Mouse (Mus musculus): ENCODE results near the gene Gjb3.

Gene Gjb3

DNA sequence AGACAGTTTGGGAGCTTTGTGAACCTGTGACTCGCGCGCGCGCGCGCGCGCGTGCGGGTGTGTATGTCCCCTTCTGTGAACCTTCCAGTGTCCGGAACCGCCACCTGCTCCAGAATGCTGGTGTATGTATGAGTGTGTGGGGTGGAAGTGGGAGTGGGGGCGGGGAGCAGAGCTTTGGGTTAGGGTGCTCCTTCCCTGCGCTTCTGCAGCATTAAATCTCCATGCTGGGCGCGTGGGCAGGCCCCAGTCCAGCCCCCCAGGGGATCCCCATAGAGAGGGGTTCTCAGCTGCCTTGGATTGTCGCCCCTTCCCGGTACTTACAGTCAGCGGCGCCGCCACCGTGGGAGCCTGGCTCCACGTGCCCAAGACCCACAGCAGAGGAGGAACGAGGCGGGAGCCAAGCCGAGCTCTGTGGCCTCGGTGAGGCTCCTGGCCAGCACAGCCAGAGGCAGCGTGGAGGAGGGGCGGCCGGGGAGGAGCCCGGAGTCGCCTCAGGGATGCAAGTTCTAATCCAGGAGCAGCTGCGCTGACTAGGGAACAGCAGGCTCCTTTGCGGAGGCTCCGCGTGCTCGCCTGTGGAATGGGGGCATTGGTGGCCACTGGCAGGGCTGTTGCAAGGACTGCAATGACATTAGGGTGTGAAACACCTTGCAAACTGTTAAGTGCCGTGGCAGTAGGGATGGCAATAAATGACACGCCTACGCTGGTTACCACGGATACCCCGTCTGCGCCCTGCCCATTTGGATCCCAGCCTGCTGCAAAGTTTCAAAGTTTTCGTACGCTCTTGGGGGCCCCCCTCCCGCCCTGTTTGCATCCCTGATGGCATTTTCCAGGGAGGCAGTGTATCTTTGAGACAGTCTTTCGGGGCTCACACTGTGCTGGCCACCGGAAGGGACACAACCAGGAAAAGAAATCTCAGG lies at the start of gene Gjb3:
Gjb3 (minus strand) TSS at position 664 of the 920 bp plus-strand sequence.
- no peak for DNase-seq

DNA sequence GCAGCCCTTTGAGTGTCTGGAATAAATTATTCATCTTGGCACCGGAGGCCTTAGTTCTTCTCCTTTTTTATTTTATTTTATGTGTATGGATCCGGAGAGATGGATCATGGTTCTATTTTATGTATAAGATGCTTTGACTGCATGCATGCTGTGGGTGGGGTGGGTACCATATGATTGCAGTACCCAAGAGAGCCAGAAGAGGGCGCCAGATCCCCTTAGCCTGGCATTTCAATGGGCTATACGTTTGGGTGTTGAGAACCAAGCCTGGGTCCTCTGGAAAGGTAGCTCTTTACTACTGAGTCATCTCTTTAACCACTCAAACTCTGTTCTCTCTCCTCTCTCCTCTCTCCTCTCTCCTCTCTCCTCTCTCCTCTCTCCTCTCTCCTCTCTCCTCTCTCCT lies 46.7 kb upstream of the Gjb3 start:
- DNase-seq: no peak

DNA sequence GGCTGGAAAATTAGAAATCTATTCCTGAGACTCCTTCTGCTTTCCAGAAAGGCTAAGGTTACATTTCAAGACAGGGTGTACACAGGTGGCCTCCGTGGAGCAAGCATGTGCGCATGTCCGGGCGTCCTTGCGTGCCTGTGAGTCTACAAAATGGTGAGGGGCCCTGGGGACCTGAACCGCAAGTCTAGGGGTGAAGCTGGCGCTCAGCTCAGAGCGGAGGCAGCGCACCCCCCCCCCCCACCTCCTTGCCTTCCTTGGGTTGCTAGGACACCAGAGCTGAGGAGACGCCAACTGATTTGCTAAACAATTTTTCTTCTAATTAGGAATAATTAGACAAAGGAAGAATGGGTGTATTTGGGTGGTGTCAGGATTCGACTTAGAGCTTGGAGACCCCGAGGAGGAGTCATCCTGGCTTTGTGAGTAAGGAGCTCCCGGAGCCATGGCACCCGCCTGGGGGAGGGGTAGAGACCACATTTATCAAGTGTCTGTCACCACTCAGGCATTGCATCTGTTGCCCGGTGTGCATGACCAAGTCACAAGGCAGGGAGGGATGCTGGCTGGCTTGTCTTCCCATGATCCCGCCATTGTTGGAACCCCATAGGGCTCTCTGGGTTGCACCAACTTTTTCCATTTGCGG lies 45.0 kb upstream of the Gjb3 start:
- DNase-seq: no peak

DNA sequence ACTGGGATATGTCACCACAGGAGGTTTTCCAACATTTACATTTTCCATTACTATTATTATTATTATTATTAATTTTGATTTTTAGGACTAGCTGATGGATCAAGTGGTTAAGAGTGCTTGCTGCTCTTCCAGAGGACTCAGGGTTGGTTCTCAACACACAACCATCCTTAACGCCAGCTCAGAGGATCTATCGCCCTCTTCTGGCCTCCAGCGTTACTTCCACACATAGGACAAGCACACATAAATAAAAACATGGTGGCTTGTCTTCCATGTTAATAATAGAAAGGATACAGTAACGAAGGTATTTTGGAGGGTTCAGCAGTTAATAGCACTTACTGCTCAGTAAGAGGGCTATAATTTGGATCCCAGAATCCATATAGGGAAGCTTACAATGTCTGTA lies 44.0 kb upstream of the Gjb3 start:
- DNase-seq: no peak

DNA sequence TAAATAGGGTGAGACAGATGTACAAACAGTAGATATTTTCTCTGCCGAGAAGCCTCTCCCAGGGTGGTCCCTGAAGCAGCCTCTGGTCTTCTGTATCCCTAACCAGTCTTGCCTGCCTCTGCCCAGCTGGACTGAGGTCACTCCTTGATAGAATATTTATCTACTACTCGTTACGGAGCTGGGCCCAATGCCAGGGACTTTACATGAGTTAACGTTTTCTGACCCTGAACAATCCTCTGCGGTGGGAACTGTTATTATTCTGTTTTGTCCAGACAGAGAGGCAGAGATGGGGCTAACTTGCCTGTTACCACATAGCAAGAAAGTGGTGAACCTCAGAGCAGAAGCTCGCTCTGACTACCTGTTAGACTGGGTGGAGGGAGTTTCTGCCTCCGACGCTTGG lies 42.8 kb upstream of the Gjb3 start:
- DNase-seq: no peak

DNA sequence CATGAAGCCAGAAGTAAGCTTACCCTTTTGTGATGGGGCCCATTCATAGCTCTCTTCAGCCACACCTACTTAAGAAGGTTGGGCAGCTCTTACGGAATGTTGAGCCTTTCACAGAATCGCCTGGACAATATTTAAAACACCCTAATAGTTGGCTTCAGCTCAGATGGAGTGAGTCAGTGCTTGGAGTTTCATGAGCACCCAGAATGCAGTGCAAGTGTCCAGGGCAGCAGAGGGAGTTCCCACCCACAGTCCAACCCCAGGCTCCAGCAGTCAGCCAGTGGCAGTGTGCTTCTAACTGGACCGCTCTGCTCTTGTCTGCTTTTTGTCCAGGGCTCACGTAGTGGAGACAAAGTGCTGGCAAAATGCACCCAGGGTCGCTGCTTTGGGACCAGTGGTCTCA lies 40.9 kb upstream of the Gjb3 start:
- DNase-seq: no peak

DNA sequence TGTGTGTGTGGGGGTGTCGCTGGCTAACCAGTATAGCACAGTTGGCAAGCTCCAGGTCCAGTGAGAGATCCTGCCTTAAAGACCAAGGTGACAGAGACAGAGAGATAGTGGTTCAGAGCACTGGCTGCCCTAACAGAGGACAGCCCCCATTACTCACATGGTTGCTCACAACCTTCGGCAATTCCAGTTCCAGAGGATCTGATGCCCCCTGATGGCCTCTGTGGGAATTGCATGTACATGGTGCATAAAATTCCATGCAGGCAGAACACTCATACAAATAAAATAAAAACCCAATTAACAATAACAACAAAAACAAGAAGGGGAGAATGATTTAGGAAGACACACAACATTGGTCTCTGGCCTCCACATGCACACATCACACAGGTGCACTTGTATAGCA lies 39.8 kb upstream of the Gjb3 start:
- no peak for DNase-seq

DNA sequence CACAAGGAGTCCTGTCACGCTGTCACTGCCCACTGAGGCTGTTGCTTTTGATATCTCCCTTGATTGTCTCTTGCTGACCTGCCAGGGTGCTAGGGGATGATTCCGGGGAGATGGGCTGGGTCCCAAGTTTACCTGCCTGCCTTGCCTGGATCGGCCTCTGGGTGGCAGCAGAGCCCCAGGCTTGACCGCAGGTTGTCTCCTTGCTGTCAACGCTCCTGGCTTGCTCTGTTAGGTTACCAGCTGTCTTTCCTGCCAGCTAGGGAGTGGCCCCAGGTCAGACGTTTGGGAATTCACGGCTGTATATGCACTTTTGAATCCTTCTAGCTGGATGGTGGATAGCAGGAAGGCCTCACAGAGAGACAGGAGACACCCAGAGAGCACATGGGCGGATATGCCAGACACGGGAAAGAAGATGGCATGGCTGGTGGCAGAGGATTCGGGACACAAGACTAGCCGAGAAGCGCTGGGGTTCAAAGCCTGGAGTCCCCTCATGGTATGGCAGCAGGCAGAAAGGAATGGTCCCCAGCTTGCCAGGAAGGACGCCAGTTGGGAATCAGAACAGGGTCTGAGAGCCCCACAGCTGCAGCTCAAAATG lies 37.8 kb upstream of the Gjb3 start:
- peak; percentile 53 for DNase-seq

DNA sequence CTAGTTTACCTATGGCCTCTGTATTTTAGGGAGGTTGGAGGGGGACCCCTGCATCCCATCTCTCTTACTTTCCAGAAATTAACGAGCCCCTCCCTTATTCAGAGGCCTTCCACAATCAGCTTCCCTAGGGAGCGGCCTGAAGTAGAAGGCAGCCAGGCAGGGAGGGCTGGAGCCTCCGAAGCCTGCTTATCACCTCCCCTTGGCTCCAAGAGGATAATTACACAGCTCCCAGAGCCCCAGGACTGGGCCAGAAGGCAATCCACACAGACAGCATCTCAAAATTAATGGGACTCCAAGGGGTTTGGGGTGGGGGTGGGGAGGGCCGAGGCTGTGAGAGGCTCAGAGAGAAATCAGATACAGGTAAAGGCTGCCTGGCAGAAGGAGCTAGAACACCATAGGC lies 35.2 kb upstream of the Gjb3 start:
- no peak for DNase-seq

DNA sequence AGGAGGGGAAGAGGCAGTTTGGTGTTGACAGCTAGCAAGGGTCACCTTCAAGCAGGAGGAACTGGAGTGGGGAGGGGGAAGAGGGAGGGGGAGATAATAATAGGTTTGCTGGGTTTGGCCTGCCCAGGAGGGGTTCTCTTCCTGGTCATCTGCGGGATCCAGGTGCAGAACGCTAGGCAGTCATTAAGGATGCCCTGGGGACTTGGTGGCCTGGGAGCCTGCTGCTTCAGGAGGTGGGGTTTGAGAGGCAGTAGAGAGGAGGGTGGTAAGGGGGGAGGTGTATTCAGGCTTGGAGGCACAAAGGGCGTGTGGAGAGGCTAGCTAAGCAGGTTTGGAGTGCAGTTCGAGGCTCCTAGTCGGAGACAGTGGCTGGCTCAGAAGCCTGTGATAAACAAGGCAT lies 34.8 kb upstream of the Gjb3 start:
- DNase-seq: no peak

DNA sequence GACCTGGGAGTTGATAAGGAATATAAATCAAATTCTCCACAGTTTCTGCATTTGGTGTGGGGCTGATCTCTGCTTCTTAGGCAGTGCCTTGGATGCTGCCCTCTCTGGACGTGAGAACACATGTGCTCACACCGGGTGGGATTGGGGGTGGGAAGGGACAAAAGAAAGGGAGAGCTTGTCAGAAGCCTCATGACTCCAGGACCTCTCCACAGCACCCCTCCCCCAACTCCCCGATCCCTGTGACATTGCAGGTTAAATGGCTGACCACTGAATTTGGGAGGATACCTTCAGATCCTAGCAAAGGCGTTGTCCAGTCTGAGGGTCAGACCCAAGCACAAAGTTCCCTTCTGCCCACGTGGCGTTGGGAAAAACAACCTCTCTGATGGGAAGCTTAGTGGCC lies 33.8 kb upstream of the Gjb3 start:
- no peak for DNase-seq

DNA sequence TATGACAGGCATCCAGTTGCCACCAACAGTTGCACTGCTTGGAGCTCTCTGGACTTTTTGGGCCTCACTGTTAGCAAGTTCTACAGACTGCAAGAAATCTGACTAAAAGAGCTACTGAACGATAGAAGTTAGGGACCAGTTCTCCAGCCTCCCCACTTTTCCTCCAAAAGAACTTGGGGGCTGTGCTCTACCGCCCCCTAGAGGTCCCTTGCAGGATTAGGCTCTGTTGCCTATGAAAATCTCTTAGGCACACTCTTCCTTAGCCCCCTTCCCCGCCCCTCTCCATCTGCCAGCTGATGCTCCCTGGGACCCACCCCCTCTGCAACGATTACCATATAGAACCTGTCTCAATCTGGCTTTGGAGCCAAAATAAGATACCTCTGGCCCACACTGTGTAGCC lies 32.7 kb upstream of the Gjb3 start:
- DNase-seq: no peak

DNA sequence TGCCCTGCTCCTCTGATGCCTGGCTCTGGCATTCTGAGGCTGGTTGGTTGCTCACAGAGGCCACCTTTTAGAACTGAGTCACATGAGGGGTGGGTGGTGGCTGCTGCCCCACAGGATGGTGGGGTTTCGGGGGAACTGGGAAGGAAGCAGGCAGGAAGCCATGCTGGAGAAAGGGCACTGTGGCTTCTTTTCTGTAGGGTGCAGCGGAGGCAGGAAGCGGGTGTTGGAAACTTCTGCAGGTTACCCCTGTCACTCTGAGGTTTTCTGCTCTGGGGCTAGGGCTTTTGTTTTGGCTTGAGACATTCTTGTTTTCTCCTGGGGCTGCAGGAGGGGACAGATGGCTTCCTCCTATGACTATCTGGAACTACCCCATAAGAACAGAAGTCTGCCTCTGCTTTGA lies 31.9 kb upstream of the Gjb3 start:
- DNase-seq: no peak

DNA sequence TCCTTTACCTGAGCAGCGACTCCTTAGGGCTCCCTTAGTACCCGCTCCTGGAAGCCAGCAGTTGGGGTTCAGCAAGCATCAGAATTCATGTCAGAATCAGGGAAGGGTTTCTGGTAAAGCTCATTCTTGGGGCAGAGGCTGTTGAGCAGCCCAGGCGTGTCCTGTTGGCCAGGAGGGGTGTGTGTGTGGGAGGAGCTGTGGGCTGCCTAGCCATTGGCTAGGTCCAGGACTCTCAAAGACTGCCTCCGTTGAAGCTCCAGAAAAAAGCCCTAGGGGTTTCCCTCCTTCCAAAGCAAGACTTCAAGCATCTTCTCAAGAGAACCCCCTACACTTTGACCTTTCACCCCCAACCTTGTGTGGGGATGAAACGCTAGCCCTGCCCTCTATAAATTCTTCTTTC lies 27.4 kb upstream of the Gjb3 start, which contains the start of gene Gjb5:
Gjb5 (minus strand) TSS at position 164 of the 400 bp plus-strand sequence.
- DNase-seq: no peak

DNA sequence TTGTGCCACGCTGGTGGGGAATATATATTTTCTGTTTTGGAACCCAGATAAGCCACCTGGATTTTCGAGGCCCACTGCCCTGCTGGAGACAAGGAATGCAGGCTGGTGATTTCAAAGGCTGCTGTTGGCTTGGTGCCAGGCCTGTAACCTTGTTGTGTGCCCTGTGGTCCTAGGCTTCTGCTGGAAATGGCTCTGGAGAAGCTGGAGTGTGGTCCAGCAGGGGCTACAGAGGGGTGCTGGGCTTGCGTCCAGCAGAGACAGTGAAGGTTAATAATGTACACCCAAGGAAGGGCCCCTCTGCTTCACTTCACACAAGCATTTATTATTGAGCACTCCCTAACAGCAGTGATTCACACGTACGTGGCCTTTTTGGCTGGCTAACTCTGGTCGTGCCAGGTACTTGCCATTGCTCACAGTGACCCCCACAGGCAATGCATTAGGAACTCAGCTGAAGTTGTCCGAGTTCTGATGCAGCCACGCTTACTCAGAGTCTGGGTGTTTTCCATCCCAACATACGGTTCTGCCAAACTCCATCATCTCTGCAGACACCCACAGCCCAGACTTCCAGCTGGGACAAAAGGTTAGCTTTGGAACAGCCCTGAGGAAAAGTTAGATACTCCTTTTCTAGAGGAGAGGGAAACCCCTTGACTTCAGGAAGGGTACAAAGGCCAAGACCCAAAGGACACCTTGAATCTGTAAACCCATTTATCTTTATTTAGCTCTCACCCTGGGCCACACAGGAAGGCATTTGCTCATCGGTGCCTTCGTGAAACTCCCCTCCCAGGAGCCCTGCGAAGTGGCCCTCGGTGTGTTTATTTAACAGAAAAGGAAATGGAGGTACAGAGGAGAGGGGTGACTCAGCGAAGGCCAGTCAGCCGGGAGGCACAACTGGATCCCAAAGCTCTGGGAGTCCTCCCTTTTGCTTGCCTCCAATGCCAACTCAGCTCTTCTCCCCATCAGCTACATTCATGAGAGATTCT lies 24.2 kb upstream of the Gjb3 start:
- DNase-seq: peak; percentile 19

DNA sequence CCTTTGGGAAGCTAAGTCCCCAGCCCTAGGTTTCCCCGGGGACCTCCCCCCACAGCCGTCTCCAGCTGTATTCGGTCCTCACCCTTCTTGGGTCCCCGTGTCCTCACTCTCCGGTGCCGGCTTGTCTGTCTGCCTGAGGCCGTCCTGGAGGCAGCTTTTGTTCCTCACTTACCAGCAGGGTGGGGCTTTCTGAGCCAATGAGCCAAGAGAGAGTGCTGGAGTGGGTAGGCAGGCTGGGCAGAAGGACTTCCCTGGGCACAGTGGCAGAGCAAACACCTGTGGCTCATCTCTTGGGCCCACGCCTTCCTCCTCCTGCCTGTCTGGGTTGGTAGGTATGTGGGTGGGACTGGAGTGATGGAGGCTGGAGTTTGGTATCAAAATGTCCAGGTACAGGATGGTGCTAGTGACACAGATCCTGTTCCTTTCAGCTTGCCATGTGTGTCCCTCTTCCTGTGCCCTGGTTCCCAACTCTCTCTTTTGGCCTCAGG lies 23.4 kb upstream of the Gjb3 start, which contains the start of gene Gjb4:
Gjb4 (minus strand) TSS at position 131 of the 488 bp plus-strand sequence.
- DNase-seq: peak; percentile 21

DNA sequence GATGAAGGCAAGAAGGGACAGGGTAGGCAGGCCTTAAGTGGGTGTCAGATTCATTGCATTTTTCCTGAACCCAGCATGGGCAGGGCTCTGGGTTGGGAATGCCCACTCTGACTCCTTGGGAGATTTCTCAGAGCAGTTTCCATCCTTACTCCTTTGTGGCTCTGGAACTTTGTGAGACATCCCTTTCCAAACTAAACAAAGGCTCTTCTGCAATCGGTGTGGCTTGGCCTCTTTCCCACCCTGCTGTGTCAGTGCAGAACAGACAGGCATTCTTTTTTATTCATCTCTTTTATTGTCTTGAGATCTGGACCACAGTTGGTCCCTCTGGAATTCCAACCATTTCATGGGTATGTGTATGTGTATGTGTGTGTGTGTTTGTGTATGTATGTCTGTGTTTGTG lies 21.9 kb upstream of the Gjb3 start:
- DNase-seq: no peak

DNA sequence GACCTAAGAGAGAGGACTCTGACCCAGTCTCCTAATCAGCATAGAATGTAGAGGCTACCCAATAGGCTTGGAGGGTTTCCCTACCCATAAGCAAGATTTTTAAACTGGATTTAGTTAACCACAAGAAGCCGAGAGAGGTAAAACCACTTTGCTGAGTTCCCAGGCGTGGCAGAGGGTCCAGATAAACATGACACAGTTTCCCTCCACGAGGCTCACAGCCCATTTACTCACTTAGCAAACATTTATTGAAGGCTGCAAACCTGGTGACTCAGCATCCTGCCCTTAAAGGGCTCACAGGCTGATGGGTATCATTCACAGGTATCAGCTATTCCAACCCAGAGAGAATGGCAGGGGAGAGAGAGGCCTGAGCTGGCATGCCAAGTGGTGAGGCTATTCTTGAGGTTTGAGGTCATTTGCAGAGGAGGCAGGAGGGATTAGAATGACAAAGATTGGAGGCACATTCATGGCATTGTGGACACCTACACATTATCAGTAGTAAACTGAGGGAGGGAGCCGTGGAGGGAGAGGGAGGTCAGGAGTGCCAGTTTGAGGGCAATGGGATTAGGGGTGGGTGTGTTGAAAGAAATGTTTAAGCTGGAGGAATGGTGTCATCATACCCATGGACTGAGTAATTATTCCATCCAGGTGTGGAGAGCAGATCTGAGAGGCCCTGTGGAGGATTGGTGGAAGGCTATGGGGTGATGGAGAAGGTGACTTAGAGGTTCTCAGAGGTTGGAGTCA lies 19.1 kb upstream of the Gjb3 start:
- DNase-seq: no peak

DNA sequence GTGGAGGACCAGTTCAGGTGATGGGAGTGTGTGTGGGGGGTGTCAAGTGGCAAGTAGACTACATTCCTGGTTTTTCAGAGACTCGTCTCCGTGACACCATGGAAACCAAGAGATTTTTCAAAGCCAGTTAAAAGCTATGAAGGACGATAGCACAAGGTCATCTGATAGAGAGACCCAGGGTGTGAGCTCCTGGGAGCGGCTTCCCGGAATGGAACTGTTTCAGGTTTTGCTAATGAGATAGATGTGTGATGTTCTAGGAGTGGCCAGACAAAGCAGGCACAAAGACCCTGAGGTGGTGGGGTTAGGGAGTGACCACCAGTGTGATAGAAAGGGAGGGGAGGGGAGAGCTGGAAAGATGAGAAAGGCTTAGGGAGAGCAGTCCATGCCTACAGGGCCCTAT lies 14.4 kb upstream of the Gjb3 start:
- no peak for DNase-seq

DNA sequence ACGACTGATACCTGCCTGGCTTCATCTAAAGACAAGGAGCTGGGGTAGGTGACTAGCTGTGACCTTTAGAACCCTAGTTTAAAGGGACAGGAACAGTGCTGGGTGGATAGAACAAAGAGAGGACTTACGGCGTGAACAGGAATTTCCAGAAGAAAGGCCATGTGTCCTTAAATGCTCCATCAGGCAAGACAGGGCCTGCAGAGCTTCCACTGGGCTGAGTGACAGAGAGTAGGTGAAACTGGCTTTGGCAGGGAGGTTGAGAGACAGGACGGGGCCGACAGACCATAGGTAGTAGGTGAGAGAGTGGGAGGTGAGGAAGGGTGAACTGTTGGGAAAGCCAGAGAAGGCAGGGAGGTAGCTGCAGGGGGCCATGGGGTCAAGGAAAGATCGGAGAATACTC lies 10.7 kb upstream of the Gjb3 start:
- DNase-seq: no peak

DNA sequence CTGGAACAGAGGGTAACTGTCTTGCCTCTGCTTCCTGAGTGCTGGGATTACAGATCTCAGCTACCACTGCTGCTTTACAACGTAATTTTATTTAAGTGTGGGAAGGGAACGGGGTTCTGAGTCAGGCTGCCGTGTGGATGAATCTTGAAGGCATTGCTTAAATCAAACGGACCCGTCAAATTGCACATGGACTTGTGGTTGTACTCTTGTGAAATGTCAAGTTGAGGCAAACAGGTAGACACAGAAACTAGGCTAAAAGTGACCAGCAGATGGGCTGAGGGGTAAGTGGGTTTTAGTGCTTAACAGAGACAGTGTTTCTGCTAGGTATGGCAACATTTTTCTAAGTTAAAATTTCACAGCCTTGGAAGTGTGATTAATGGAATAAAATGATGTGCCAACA lies 7.0 kb upstream of the Gjb3 start:
- DNase-seq: no peak

Measured in right cerebral cortex, adult 18-20 months (tissue).